Mouse (Mus musculus): ENCODE data around the gene Camkv.
A peak's percentile ranks its signal among the peaks of the same experiment; 100 is the strongest.

Camkv gene

GRCm38 (mm10) chr9:107923956-107924355 is 11.5 kb upstream of the Camkv start:
- DNase-seq (ENCODE audit: low spot score in 2 of 2): no peak

GRCm38 (mm10) chr9:107925251-107925650 is 10.2 kb upstream of the Camkv start:
- DNase-seq (ENCODE audit: low spot score in 2 of 2): no peak

DNA sequence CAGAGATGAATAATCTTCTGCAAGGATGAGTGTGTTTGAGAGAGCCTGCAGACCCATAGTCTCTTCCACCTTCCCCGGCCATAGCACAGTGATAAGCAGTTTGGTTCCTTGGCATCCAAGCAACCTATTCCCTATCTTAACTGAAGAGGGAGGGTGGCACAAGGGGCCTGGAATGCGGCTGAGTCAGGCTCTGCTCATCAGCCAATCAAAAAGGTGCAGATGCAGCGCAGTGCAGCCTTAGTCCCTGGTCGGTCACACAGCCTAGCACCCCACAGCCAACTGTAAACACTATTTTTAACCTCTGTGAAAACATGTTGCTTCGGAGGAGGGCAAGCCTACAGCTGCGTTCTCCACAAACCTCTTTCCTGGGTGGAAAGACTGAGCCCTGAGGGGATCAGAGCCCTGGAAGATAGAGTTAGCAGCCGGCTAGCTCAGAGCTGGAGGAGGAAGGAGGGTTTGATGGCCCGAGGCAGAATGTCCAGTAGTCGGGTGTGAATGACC is 8.5 kb upstream of the Camkv start:
- DNase-seq (ENCODE audit: low spot score in 2 of 2): no peak

- no peak for DNase-seq (ENCODE audit: low spot score in 2 of 2)
Measured at GRCm38 (mm10) chr9:107927749-107928148, 7.7 kb upstream of the Camkv start.

DNA sequence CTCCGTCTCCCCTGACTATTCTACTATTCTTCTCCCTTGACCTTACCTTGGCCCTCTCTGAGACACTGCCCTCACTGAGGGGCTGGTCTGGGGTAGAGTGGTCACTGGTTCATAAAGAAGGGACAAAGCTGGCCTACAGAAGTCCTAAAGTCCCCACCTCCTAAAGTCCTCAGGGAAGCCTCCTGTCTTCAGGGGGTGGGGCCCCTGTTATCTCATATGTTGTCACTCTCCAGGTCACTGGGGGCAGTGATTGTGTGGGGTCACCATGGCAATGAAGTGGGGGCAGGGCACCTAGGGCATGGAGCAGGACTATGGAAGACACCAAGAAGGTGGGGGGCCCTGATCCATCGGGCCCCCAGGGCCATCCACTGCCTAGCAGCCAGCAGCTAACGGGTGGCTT is 7.3 kb upstream of the Camkv start, which contains the start of gene Actl11:
Gene Actl11 (plus strand): TSS at position 301 of the 400 bp plus-strand sequence.
- no peak for DNase-seq (ENCODE audit: low spot score in 2 of 2)

DNA sequence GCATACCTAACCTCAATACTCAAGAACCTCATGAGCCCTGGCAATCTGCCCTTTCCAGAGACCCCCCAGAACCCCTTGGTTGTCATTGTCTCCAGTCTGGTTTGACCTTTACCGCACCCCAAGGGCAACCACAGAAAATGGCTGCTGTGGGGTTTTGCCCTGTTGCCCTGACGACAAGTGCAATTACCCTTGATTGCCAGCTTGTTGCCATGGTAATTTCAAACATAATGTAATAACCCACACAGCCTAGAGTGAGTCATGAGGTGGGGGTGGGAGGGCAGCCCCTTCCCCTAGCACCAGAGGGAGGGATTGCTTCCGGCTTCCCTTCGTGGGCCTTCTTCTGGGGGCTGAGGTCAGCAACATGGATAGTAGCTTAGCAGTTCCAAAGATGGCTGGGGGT is 3.3 kb upstream of the Camkv start:
- no peak for DNase-seq (ENCODE audit: low spot score in 2 of 2)

DNA sequence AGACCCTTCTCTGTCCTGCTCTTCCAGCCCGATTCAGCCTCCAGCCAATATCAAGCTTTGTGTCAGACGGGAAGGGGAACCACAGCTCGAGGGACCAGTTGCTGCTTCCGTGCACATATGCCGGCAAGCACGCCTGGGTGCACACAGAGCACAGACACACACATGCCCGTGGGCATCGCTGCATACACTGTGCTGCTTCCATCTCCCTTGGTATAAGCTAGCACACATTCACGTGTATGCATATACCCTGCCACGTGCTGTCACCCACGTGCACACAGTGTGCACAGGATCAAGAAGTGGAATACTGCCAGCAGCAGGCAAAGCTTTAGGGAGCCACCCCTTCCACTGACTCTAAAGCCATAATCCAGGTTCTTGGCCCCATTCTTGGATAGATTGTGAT is 1.3 kb upstream of the Camkv start:
- no peak for DNase-seq (ENCODE audit: low spot score in 2 of 2)

- peak in 1 of 2 experiments; percentile 24 for DNase-seq (ENCODE audit: low spot score in 2 of 2)
Measured at GRCm38 (mm10) chr9:107935790-107936214, 328 bp downstream of the Camkv start.

GRCm38 (mm10) chr9:107936215-107936822 is 845 bp downstream of the Camkv start:
- DNase-seq (ENCODE audit: low spot score in 2 of 2): no peak

- no peak for DNase-seq (ENCODE audit: low spot score in 2 of 2)
Measured at GRCm38 (mm10) chr9:107936831-107937230, 1.4 kb downstream of the Camkv start.

DNA sequence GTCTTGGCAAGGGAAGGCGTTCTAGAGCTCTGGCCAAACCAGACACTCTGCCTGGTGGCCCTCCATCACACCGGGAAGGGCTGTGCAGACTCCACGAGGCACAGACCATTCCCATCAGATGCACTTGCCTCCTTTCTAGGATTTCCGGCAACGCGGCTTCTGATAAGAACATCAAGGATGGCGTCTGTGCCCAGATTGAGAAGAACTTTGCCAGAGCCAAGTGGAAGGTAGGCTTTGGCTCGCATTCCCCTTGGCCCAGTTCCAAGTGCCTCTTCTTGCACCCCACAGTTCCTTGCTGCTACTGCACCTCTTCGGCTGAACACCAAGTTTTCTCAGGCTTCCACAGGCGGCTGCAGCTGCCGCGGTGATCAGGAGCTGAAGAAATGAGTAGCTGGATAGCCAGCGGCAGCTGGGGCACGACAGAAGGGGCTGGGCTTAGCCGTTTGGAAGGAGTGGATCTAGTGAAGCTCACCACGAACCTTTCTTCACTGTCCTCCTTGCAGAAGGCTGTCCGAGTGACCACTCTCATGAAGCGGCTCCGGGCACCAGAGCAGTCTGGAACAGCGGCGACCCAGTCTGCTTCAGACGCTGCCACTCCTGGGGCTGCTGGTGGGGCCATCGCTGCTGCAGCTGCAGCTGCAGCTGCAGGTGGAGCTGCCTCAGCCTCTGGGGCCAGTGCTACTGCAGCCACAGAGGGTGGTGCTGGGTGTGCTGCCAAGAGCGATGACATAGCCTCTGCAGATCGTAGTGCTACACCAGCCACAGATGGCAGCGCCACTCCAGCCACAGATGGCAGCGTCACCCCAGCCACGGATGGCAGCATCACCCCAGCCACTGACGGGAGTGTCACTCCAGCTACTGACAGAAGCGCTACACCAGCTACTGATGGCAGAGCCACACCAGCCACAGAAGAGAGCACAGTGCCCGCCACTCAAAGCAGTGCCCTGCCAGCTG is 12.0 kb downstream of the Camkv start:
- DNase-seq (ENCODE audit: low spot score in 2 of 2): no peak

DNA sequence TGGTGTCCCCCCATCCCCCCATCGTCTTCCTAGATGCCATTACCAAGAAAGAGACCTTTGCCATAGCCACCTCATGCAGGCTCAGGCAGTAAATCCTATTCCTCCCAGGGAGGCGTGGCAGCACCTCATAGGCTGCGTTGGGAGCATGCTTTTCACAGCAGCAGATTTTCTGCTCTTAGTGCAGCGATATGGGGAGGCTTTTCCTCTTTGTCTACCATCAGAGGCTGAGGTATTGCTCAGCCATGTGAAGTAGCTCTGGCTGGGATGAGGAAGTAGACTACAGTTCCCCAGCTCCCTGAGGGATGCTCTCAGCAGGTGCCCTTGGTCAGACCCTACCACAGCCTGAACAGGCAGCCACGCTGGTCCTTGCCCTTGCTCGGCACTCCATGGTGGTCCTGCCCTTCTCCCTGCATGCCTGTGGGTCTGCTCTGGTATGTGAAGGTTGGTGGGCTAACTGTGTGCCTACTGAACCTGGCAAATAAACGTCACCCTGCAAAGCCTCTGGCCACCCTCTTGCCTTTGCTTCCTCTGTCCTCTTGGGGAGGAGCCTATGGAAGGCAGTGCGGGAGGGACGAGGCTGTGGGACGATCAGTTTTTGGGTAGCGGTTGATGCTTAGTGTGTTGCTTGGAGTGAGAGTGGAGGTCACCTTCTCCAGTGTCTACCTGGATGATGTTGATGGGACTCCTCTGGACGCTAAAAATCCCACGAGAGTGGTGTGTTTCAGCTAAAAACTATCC is 13.9 kb downstream of the Camkv start:
- DNase-seq (ENCODE audit: low spot score in 2 of 2): no peak

DNA sequence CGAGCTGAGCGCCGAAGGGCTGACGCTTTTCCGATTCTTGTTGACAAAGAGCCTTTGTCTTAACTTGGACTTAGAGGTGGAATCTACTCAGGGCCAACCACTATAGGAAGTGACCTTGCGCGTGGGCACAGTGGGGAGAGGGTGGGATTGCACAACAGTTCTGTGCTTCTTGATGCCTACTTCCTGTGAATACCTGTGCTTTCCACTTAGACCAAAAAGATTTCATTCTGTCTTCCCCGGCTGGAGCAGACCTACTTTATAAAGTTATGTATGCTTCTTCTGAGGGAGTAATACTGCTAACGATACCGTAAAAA is 14.4 kb downstream of the Camkv start, which contains the start of gene Traip:
Gene Traip (plus strand): TSS at position 215 of the 314 bp plus-strand sequence.
- DNase-seq (ENCODE audit: low spot score in 2 of 2): no peak

- peak; percentile 85 to 90 for DNase-seq (ENCODE audit: low spot score in 2 of 2)
Measured at GRCm38 (mm10) chr9:107950460-107951355, 15.2 kb downstream of the Camkv start.

GRCm38 (mm10) chr9:107955613-107956289 is 20.3 kb downstream of the Camkv start:
- DNase-seq (ENCODE audit: low spot score in 2 of 2): no peak

GRCm38 (mm10) chr9:107957141-107957540 is 21.7 kb downstream of the Camkv start:
- DNase-seq (ENCODE audit: low spot score in 2 of 2): no peak

DNA sequence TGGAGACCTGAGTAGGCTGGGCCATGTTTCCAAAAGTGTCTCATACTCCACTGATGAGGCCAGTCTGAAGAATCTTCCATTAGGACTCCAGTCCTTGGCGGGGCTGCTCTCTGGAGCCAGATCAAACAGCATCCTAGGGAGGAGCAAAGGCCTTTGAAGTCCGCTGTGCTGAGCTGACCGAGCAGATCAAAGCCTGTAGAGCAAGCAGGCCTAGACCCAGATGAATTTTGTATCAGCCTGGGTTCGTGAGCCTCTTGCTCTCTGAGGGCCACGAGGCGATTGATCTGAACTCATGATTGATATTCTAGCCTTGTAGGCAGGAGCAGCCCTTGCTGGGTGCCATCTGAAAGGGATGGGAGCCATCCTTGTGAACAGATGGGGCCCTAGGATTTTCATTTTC is 24.4 kb downstream of the Camkv start:
- no peak for DNase-seq (ENCODE audit: low spot score in 2 of 2)

- no peak for DNase-seq (ENCODE audit: low spot score in 2 of 2)
Measured at GRCm38 (mm10) chr9:107960928-107961327, 25.5 kb downstream of the Camkv start.

DNA sequence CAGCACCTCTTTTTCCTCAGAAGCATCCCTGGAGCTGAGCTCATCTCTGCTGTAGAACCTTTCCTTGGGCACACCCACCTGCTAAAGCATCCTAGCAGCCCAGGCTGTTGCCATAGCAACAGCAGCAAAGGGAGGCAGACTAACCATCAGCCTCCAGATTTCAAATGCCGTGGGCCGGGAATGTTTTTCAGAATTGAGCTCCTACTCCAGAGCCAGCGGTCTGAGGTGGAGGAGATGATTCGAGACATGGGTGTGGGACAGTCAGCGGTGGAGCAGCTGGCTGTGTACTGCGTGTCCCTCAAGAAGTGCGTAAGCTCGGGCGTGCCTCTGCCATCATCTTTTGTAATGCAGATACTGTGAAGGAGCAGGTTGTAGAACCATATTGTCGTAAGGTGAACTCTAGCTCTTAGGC is 25.9 kb downstream of the Camkv start:
- DNase-seq (ENCODE audit: low spot score in 2 of 2): no peak

GRCm38 (mm10) chr9:107961881-107962280 is 26.4 kb downstream of the Camkv start:
- no peak for DNase-seq (ENCODE audit: low spot score in 2 of 2)
